Mouse (Mus musculus) urinary bladder, postnatal 25 days (tissue): Measurements from ENCODE around the gene Gm11020.

Experiments used
- DNase-seq: peaks from one replicate; pipeline ENCODE4 v3.0.0; 2022; ENCODE audit warnings: low spot score

Gm11020 gene

GRCm38 (mm10) chr8:104342426-104342825, 21.1 kb downstream of the Gm11020 start:
- no peak for DNase-seq

- DNase-seq: peak; percentile 88
Measured at GRCm38 (mm10) chr8:104343957-104344356, 22.6 kb downstream of the Gm11020 start.

- DNase-seq: no peak
Measured at GRCm38 (mm10) chr8:104344622-104345021, 23.3 kb downstream of the Gm11020 start.

GRCm38 (mm10) chr8:104346706-104347105, 25.3 kb downstream of the Gm11020 start:
- no peak for DNase-seq

GRCm38 (mm10) chr8:104348971-104349370, 27.6 kb downstream of the Gm11020 start:
- no peak for DNase-seq

- no peak for DNase-seq
Measured at GRCm38 (mm10) chr8:104350047-104350446, 28.7 kb downstream of the Gm11020 start.

GRCm38 (mm10) chr8:104353186-104353585, 31.8 kb downstream of the Gm11020 start:
- DNase-seq: no peak

GRCm38 (mm10) chr8:104354504-104354903, 33.1 kb downstream of the Gm11020 start:
- DNase-seq: no peak

- DNase-seq: no peak
Measured at GRCm38 (mm10) chr8:104358637-104359036, 37.3 kb downstream of the Gm11020 start.

GRCm38 (mm10) chr8:104359778-104360456, 38.5 kb downstream of the Gm11020 start:
- DNase-seq: no peak

- no peak for DNase-seq
Measured at GRCm38 (mm10) chr8:104365695-104366094, 44.3 kb downstream of the Gm11020 start.

- DNase-seq: no peak
Measured at GRCm38 (mm10) chr8:104367398-104367797, 46.0 kb downstream of the Gm11020 start.

GRCm38 (mm10) chr8:104369591-104369990, 48.2 kb downstream of the Gm11020 start:
- no peak for DNase-seq

- no peak for DNase-seq
Measured at GRCm38 (mm10) chr8:104370071-104370470, 48.7 kb downstream of the Gm11020 start.

- no peak for DNase-seq
Measured at GRCm38 (mm10) chr8:104371121-104371520, 49.8 kb downstream of the Gm11020 start.
